ENCODE assay signal across 9 mouse cellular contexts in the genomic region with DNA sequence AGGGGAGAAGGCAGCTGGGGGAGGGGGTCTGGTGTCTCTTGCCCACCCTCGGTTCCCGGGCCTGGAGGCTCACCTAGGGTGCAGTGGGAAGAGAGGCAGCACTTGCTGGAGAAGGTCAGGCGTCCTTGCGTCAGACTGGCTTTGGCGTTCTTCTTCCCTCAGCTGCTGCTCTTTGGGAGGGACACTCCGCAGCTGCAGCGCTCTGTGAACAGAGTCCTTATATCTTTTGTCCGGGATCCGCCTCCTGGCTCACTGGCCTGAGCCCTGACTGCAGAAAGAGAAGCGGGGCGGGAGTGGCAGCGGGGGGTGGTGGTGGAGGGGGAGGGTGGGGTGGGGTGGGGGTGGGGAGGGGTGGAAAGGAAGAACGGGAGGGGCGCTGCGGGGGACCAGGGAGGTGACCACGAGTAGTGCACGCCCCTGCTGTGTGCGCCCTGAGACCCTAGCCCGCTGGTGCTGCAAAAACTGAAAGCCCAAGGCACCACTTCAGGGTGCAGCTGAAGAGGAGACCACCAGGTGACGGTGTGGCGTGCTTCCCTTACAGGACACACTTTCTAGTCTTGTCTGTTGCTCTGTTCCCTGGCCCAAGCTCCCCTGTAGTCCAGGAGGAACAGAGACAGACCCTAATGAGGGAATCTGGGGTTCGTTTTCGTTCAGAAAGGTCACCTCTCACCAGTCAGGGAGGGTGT. TPM values are rescaled to one million over a fixed set of nuclear protein-coding genes. Genes with fewer than 3 reads are reported as not detected.
A peak's percentile ranks its signal among the peaks of the same experiment; 100 is the strongest.
DNase-seq lines count a peak whose midpoint lies in the region; ATAC-seq and TF ChIP-seq lines count a peak whose summit lies in the region.
"Had no signal": no experiment of that assay in that cellular context is flagged by ENCODE, and none has a peak within 500 bp of the region (broad histone marks: within the 10 kb centered on the region; RNA-seq: fewer than 3 reads in every experiment).

A gene (minus strand): TSS at position 302 of the 686 bp plus-strand sequence.

- WGBS in forebrain, embryonic 15.5 days, result under 1% methylated on average over 21 of the region's 23 CpGs
- WGBS in heart, postnatal 0 days, result 2% methylated on average over 23 of the region's 23 CpGs
- 2% methylated on average over 23 of the region's 23 CpGs for WGBS in liver, embryonic 12.5 days (ENCODE audit: insufficient replicate concordance)

- H3K4me2 ChIP-seq in forebrain, embryonic 15.5 days (replicated peaks), result peak within 1 kb of the TSS; percentile 44
- peak within 1 kb of the TSS; percentile 67 for H3K4me2 ChIP-seq in heart, postnatal 0 days (ENCODE audit: low read depth, low read length)
- H3K4me2 ChIP-seq in liver, embryonic 12.5 days, result peak within 1 kb of the TSS; percentile 58

- H3K4me3 ChIP-seq in forebrain, embryonic 15.5 days, result peak within 1 kb of the TSS; percentile 29
- peak within 1 kb of the TSS; percentile 61 for H3K4me3 ChIP-seq in heart, postnatal 0 days (ENCODE audit: low read depth, low read length)
- H3K4me3 ChIP-seq in liver, embryonic 12.5 days, result peak within 1 kb of the TSS; percentile 45

- H3K27ac ChIP-seq in forebrain, embryonic 15.5 days (replicated peaks), result peak within 1 kb of the TSS; percentile 58
- H3K27ac ChIP-seq in heart, postnatal 0 days (ENCODE audit: low read depth), result peak within 1 kb of the TSS; percentile 94
- H3K27ac ChIP-seq in liver, embryonic 12.5 days, result peak within 1 kb of the TSS; percentile 71

- DNase-seq in CD4-positive, CD25-positive, alpha-beta regulatory T cell, adult 2 months (ENCODE audit: low read depth, low spot score), result peak; percentile 68
- peak; percentile 54 for DNase-seq in cerebellum, adult 11-12 months
- DNase-seq in heart, postnatal 0 days (ENCODE audit: low spot score), result peak; percentile 81
- peak; percentile 83 to 91 for DNase-seq in kidney, postnatal 25 days
- DNase-seq in naive thymus-derived CD4-positive, alpha-beta T cell, adult 2 months (ENCODE audit: low read depth), result peak; percentile 71
- peak; percentile 77 for DNase-seq in testis, postnatal 10 days (ENCODE audit: low spot score)

- TF ChIP-seq CTCF in heart, postnatal 0 days (IDR thresholded peaks at IDR 0.05; ENCODE audit: low read depth), result peak; percentile 68

- ATAC-seq in forebrain, embryonic 15.5 days (replicated peaks), result peak; percentile 74
- ATAC-seq in heart, postnatal 0 days (ENCODE audit: insufficient read depth, low read depth), result peak; percentile 90
- peak; percentile 77 for ATAC-seq in liver, embryonic 12.5 days

- peak within 1 kb of the TSS; percentile 33 for H3K9ac ChIP-seq in forebrain, embryonic 15.5 days (replicated peaks)
- peak within 1 kb of the TSS; percentile 83 for H3K9ac ChIP-seq in heart, postnatal 0 days (replicated peaks; ENCODE audit: low read depth, low read length)
- peak within 1 kb of the TSS; percentile 53 for H3K9ac ChIP-seq in liver, embryonic 12.5 days

- TF ChIP-seq EP300 in heart, postnatal 0 days (IDR thresholded peaks at IDR 0.05; ENCODE audit: low read depth), result no peak

- no peaks in the 10 kb centered on the region for H3K27me3 ChIP-seq in forebrain, embryonic 15.5 days
- H3K27me3 ChIP-seq in heart, postnatal 0 days (ENCODE audit: control insufficient read depth, insufficient read depth, low read length), result no peaks in the 10 kb centered on the region
- no peaks in the 10 kb centered on the region for H3K27me3 ChIP-seq in liver, embryonic 12.5 days (replicated peaks)
- H3K27me3 ChIP-seq: CH12.LX had no signal

- peaks cover 12% of the 10 kb centered on the region for H3K4me1 ChIP-seq in forebrain, embryonic 15.5 days
- no peaks in the 10 kb centered on the region; the same call in none of the 2 replicates for H3K4me1 ChIP-seq in heart, postnatal 0 days (ENCODE audit: control insufficient read depth, insufficient read depth)
- peaks cover 9% of the 10 kb centered on the region; the same call in 1 of the 2 replicates for H3K4me1 ChIP-seq in liver, embryonic 12.5 days

- no peaks in the 10 kb centered on the region for H3K36me3 ChIP-seq in forebrain, embryonic 15.5 days
- H3K36me3 ChIP-seq in heart, postnatal 0 days (replicated peaks; ENCODE audit: control insufficient read depth, insufficient read depth, low read length), result no peaks in the 10 kb centered on the region
- no peaks in the 10 kb centered on the region for H3K36me3 ChIP-seq in liver, embryonic 12.5 days

- no peaks in the 10 kb centered on the region for H3K9me3 ChIP-seq in forebrain, embryonic 15.5 days
- no peaks in the 10 kb centered on the region for H3K9me3 ChIP-seq in heart, postnatal 0 days (replicated peaks; ENCODE audit: control insufficient read depth, low read length)
- H3K9me3 ChIP-seq in liver, embryonic 12.5 days (replicated peaks), result no peaks in the 10 kb centered on the region

RNA-seq across cellular contexts. Expression of the gene that starts here (rescaled TPM):
- 5.1 and 5.3 TPM in 2 replicates for polyA plus RNA-seq in forebrain, embryonic 15.5 days (2015; fragmentation: Nextera tagmentation; extraction: Ambion mirVana)
- total RNA-seq in heart, postnatal 0 days (2014; rRNA removed; ENCODE audit: low replicate concordance), result 71.1 and 122 TPM in 2 replicates
- 92.2 and 93.3 TPM in 2 replicates for polyA plus RNA-seq in heart, postnatal 0 days (2015; fragmentation: Nextera tagmentation; extraction: Ambion mirVana)
- 23.8 and 27.0 TPM in 2 replicates for polyA plus RNA-seq in liver, embryonic 12.5 days (2016; fragmentation: Nextera tagmentation; extraction: Ambion mirVana)
- total RNA-seq: CH12.LX had no signal

Comparison
In these comparisons a context has a peak if more than half of its experiments do, and no peak if none do; other contexts are left out.
1. Peak in every context shown above with its lines: DNase-seq, ATAC-seq, H3K4me3 ChIP-seq and H3K27ac ChIP-seq.
2. H3K9ac ChIP-seq: peak in every context shown above with its lines; median percentile 83 in heart, postnatal 0 days; 53 in liver, embryonic 12.5 days; 33 in forebrain, embryonic 15.5 days.